Mouse (Mus musculus) erythroblast, embryonic 14.5 days (primary cell): ENCODE results near the gene Stk11.

Experiments used
- GATA1 ChIP-seq: IDR thresholded peaks from 2 replicates; pipeline ENCODE4 v1.6.1; 2012; ENCODE audit warnings: low read length, inconsistent platforms, mixed read lengths
- TAL1 ChIP-seq: IDR thresholded peaks from 3 replicates; pipeline ENCODE4 v1.6.1; 2012; ENCODE audit warnings: low read length, inconsistent platforms, mixed read lengths

DNA sequence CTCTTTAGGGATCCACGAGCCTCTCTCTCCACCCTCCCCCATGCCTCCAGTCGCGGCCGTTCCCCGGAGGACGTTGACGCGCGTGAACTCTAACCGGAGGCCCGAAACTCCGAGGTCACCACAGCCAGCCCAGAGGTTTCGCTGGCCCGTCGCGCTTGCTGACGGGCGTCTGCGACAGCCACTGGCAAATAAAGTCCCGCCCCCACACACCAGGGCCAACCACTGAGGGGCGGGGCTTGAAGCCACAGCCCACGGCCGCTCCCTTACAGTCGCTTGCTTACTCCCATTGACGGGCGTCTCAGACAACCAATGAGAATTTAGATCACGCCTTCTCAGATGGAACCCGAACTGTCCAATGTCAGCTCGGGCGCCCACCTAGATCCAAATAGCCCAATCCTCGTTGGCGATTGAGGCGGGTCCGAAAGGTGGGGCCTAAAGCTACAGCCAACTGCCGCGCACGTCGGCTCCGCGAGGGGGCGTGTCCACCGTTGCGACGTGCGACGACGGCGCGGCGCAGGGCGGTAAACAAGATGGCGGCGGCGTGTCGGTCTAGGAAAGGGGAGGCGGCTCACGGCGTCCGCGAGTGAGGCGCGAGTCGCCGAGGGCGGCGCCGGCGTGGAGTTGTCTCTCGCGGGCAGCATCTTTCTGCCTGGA lies at the start of gene Stk11:
- no peak for TF ChIP-seq GATA1
- TF ChIP-seq TAL1 = no peak
